Mouse (Mus musculus) embryonic facial prominence, embryonic 10.5 days (tissue): ENCODE measurements around the gene Rtl8c. TPM values are rescaled to one million over a fixed set of nuclear protein-coding genes. Genes with fewer than 3 reads are reported as not detected.
"Not testable (repeated sequence)": the region's sequence is repeated elsewhere in the genome, so short reads cannot be mapped to it uniquely, and the experiment has no call there.

Source experiments
- DNase-seq: peaks from one replicate; pipeline ENCODE4 v3.0.0-alpha.2; 2017; ENCODE audit warnings: low spot score
- H3K27ac ChIP-seq: fragments of 300-500 bp; sonication (generic); replicated peaks from 2 replicates; pipeline ENCODE4 v1.5.1; 2016; ENCODE audit warnings: mild to moderate bottlenecking
- H3K27me3 ChIP-seq: fragments of 300-500 bp; sonication (generic); replicated peaks from 2 replicates; pipeline ENCODE4 v1.6.1; 2016; ENCODE audit warnings: low read depth, mild to moderate bottlenecking; ENCODE audit not compliant: poor library complexity, severe bottlenecking
- H3K36me3 ChIP-seq: fragments of 300-500 bp; sonication (generic); replicated peaks from 2 replicates; pipeline ENCODE4 v1.6.1; 2016; ENCODE audit warnings: mild to moderate bottlenecking, moderate library complexity
- H3K4me1 ChIP-seq: fragments of 300-500 bp; sonication (generic); 2 replicates; pipeline ENCODE4 v1.6.1; 2016
- H3K4me3 ChIP-seq: fragments of 300-500 bp; sonication (generic); 2 replicates; pipeline ENCODE4 v1.5.1; 2016; ENCODE audit warnings: mild to moderate bottlenecking, moderate library complexity
- H3K9me3 ChIP-seq: fragments of 300-500 bp; sonication (generic); 2 replicates; pipeline ENCODE4 v1.6.1; 2016; ENCODE audit warnings: mild to moderate bottlenecking
- WGBS: fragments of 180-500 bp; shearing (Covaris S2); methylation state at CpG from one replicate; pipeline ENCODE4 v1.1.7; 2016; 5-methylcytosine and 5-hydroxymethylcytosine counted together
- polyA plus RNA-seq: library from polyadenylated mRNA; unstranded; fragments of >200 nt; fragmentation: Nextera tagmentation; extraction: Ambion mirVana; gene quantifications from 2 replicates; pipeline ENCODE4 v1.2.1, GENCODE M21; 2016

Gene Rtl8c
- polyA plus RNA-seq, 1 experiment from 2014 or later: 25.0 TPM

DNA sequence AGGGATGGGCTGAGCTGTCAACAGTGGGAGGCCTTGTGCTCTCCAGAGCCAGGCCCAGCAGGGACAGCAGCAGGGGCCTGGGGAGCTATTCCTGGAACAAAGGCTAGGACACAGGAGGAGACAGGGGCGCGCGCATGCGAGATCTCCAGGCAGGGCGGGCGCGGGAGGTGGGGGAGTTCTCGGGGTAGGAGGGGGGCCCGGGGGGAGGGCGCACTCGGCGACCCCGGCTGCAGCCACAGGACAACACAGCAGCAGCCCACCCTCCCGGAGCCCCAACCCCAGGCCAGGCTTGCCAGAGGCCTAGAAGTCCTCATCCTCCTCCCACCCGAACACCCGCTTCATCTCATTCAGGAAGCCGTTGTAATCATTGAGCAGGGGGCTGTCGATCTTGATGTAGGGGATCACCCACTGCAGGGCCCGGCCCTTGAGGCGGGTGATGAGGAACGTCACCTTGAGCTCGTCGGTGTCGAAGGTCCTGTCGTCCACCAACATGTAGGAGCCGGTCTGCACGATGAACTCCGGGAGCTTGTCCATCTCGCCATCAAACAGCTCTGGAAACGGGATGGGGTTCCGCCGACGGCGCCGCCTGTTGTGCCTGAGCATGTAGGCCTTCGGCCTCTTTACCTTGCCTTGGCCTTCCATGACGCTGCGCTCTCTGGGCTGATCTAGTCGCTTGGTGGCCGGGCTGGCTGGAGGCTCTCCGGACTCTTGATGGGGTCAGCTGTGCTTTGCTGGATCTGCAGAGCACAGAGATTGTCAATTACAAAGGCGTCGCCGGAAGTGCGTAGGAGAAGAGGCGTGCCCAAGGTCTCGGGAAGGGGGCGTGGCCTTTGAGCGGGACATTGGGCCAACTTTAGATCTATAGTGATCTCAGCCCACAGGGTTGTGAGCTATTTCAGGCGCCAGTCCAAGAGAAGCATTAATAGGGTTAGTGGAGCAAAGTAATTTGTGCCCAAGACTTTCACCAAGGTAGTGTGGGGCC lies 35.4 kb downstream of the Rtl8c start, which contains the start of gene Rtl8a:
Gene Rtl8a, minus strand, starts transcription at position 703 of the 982 bp plus-strand sequence.
- H3K4me3 ChIP-seq: peak within 1 kb of the TSS; percentile 45
- not testable (repeated sequence) for H3K4me1 ChIP-seq, H3K9me3 ChIP-seq, H3K27me3 ChIP-seq, H3K27ac ChIP-seq, H3K36me3 ChIP-seq
- peak; percentile 84 for DNase-seq
- WGBS: 22% methylated on average over 12 of the region's 50 CpGs

- Histone ChIP-seq H3K4me3 (no peak overlapping the region), H3K9me3 (no peaks in the 10 kb centered on the region), H3K27ac (no peak overlapping the region), H3K27me3 (no peaks in the 10 kb centered on the region), H3K36me3 (no peaks in the 10 kb centered on the region), H3K4me1 (no peaks in the 10 kb centered on the region)
- 78% methylated on average over 6 of the region's 6 CpGs for WGBS
- DNase-seq: no peak
These were observed 38.1 kb downstream of the Rtl8c start for GRCm38 (mm10) chrX:53645885-53646284.

GRCm38 (mm10) chrX:53652917-53653316 lies 45.1 kb downstream of the Rtl8c start:
- H3K9me3 ChIP-seq, H3K4me1 ChIP-seq, H3K4me3 ChIP-seq, DNase-seq, H3K27me3 ChIP-seq, H3K36me3 ChIP-seq, H3K27ac ChIP-seq: not testable (repeated sequence)
- WGBS: 70% methylated on average over 4 of the region's 4 CpGs

Other genes with a start within 250 kb of the Rtl8c start
- 37.8 and 44.5 TPM in 2 replicates for gene Mospd1, start 237.5 kb upstream of the Rtl8c start, polyA plus RNA-seq
- not detected in 2 replicates for gene Etd, start 173.1 kb upstream of the Rtl8c start, polyA plus RNA-seq
- not detected in 2 replicates for gene Gm14597, start 947 bp downstream of the Rtl8c start, polyA plus RNA-seq
- 44.2 and 50.6 TPM in 2 replicates for gene Rtl8a, start 35.6 kb downstream of the Rtl8c start, polyA plus RNA-seq
- 46.4 and 47.1 TPM in 2 replicates for gene Rtl8b, start 62.4 kb downstream of the Rtl8c start, polyA plus RNA-seq
- 0.20 and 0.58 TPM in 2 replicates for gene 4930502E18Rik, start 116.8 kb downstream of the Rtl8c start, polyA plus RNA-seq
- not detected in 2 replicates for gene 1700013H16Rik, start 149.8 kb downstream of the Rtl8c start, polyA plus RNA-seq
- not detected in 2 replicates for gene Zfp36l3, start 168.4 kb downstream of the Rtl8c start, polyA plus RNA-seq
- 0.50 and 0.73 TPM in 2 replicates for gene Xlr, start 189.7 kb downstream of the Rtl8c start, polyA plus RNA-seq